Mouse (Mus musculus) cerebellum, adult 8-10 months (tissue): ENCODE data around the gene Lins1.

Experiments
- DNase-seq: peaks from one replicate; pipeline ENCODE4 v3.0.0; 2022

Lins1 gene

GRCm38 (mm10) chr7:66733431-66733830 lies 43.7 kb downstream of the Lins1 start:
- no peak for DNase-seq

DNA sequence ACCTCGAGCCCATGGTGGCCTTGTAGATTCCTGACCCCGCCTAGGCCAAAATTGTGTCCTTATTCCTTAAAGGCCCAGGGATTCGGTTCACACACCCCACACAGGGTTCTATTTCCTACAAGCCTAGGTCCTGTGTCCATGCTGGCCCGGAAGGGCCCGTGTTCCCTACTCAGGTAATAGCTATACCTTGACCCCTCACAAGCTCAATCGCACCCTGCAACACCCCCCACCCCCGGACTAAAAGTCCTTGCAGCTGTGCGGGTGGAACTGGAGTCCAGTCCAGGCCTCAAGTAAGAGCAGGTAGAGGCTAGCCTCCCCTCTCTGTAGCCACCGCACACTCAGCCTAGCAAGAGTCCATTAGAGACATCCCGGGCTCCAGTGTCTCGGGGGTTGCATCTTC lies 44.2 kb downstream of the Lins1 start:
- no peak for DNase-seq

- no peak for DNase-seq
Observed at GRCm38 (mm10) chr7:66734466-66734865, 44.8 kb downstream of the Lins1 start.

GRCm38 (mm10) chr7:66734993-66735392 lies 45.3 kb downstream of the Lins1 start:
- DNase-seq: no peak

DNA sequence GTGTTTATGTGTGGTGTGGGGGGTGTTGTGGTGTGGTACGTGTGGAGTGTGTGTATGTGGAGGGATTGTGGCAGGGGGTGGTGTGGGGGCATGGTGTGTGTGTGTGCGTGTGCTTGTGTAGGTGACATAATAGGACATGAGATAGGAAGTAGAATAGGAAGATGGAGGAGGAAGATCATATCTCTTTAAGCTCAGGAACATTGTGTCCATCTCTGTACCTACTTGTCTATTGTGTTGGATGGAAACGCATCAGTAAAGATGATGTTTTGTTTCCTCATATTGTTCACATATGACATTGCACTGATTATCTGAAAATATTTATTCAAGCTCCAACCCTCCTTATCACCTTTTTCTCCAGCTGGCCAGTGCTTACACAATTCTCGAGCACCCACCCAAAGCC lies 47.7 kb downstream of the Lins1 start:
- DNase-seq: no peak

GRCm38 (mm10) chr7:66741008-66741407 lies 51.3 kb downstream of the Lins1 start:
- DNase-seq: no peak

DNA sequence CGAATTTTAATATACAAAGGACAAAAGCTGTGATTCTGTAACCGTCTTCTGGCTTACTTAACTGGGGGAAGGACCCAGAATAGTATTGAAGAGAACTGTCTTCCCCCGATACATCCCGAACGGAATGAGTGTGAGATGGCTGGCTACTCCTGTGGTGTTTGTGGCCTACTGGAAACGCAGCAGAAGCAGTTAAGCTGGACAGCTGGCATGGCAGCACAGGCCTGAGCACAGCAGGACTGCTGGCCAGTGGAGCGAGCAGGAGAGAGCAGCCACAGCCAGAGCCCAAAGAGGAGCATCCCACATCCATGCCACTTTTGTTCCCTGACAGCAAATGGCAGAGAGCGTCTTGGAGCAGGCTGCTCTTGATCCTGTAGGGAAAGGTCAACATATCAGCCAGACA lies 51.7 kb downstream of the Lins1 start:
- DNase-seq: no peak

DNA sequence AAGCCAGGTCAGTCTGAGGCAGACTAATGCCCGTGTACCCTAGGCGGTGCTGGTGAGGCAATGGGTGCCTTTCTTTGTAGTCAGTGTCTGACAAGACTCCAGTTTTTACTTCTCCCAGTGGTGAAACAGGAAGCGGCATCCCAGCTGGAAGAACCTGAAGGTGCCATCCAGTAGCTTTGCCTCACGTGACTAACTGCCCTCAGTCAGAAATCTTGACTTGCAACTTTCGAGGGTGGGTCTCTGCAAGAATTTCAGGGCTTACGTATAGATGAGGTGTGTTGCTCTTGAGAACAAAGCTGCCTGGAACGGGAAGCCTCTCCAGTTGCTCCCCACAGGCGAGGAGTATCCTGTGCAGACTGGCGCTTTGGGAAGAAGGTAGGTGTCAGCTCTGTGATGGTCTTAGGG lies 53.7 kb downstream of the Lins1 start, which contains the start of gene Cers3:
Cers3 (plus strand) TSS at position 128 of the 405 bp plus-strand sequence.
- DNase-seq: no peak

GRCm38 (mm10) chr7:66746972-66747371 lies 57.3 kb downstream of the Lins1 start:
- DNase-seq: no peak

GRCm38 (mm10) chr7:66749998-66750397 lies 60.3 kb downstream of the Lins1 start:
- DNase-seq: no peak

DNA sequence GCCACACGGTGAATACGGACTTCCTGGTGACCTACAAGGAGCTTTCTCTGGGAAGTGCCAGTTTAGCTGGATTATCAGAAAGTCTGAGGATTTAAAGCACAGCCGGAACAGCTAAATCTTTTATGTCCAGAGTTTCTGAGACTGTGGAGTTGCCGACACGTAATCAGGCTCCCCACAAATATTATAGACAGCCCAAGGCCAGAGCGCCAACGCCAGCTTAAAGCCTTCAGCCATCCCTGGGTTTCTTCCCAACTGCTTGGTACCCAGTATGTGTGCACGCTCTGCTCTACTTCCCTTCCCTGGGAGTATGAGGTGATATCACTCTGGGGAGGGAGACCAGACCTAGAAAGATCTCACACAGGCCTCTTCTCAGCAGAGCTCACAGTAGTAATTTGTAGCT lies 64.1 kb downstream of the Lins1 start:
- no peak for DNase-seq

- DNase-seq: no peak
Observed at GRCm38 (mm10) chr7:66755611-66756010, 65.9 kb downstream of the Lins1 start.
